Mouse (Mus musculus) liver, adult 2 months (tissue): ENCODE results near the gene Lsmem1.

Source experiments
- CTCF ChIP-seq: fragments of 200-500 bp; IDR thresholded peaks from 2 replicates; pipeline ENCODE4 v1.5.1; 2011; ENCODE audit warnings: low read depth, low read length, control low read depth
- POLR2A ChIP-seq: fragments of 200-500 bp; IDR thresholded peaks from 2 replicates; pipeline ENCODE4 v1.6.1; 2011; ENCODE audit warnings: low read length, control low read depth; ENCODE audit not compliant: insufficient read depth; ENCODE audit errors: extremely low read depth

- TF ChIP-seq POLR2A: peak; percentile 100
- TF ChIP-seq CTCF: no peak
Observed at GRCm38 (mm10) chr12:40223082-40223619, 23.9 kb upstream of the Lsmem1 start.
